Mouse (Mus musculus) forebrain, embryonic 11.5 days (tissue): ENCODE results near the gene Umod. TPM values are rescaled to one million over a fixed set of nuclear protein-coding genes. Genes with fewer than 3 reads are reported as not detected.

ENCODE experiments used
- polyA plus RNA-seq: library from polyadenylated mRNA; unstranded; fragments of >200 nt; fragmentation: Nextera tagmentation; extraction: Ambion mirVana; gene quantifications from 2 replicates; pipeline ENCODE4 v1.2.1, GENCODE M21; 2014

Umod gene
- polyA plus RNA-seq, 1 experiment from 2014 or later: not detected

Other genes with a start within 250 kb of the Umod start
- gene Gp2, start 20.0 kb downstream of the Umod start, polyA plus RNA-seq: not detected in 2 replicates
- gene Acsm5, start 40.2 kb upstream of the Umod start, polyA plus RNA-seq: not detected in 2 replicates
- not detected in 2 replicates for gene Pdilt, start 44.2 kb upstream of the Umod start, polyA plus RNA-seq
- not detected in 2 replicates for gene Acsm2, start 75.1 kb upstream of the Umod start, polyA plus RNA-seq
- not detected in 2 replicates for gene Acsm1, start 127.7 kb upstream of the Umod start, polyA plus RNA-seq
- 0.92 and 1.7 TPM in 2 replicates for gene Acsm4, start 210.7 kb upstream of the Umod start, polyA plus RNA-seq
- gene Thumpd1, start 241.5 kb upstream of the Umod start, polyA plus RNA-seq: 101 TPM in 2 replicates